Mouse (Mus musculus): Measurements from ENCODE around the gene Rnf121. TPM values are rescaled to one million over a fixed set of nuclear protein-coding genes. Genes with fewer than 3 reads are reported as not detected.
A peak's percentile ranks its signal among the peaks of the same experiment; 100 is the strongest.
"Not testable (repeated sequence)": the region's sequence is repeated elsewhere in the genome, so short reads cannot be mapped to it uniquely, and the experiment has no call there.

Rnf121 gene
- polyA plus RNA-seq, 2 experiments from 2014 or later = 28.5 to 29.4 TPM

GRCm38 (mm10) chr7:102063891-102064290, 1.4 kb downstream of the Rnf121 start:
- no peak for ATAC-seq

DNA sequence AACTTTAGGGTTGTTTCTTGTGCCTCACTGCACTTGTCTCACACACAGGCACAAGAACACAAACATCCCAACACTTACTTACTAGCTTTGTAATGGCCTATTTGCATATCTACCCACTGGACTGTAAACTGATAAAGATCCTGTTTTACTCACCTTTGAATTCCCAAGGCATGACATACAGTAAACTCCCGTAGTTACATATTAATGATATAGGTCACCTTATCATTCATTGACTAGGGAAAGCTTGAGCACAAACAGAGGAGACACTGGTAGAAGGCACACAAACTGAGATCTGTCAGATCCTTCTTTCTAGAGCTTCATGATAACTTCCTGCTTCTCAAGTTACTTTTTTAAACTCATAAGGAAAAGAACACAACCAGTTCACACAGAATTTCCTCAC, 3.1 kb downstream of the Rnf121 start:
- no peak for ATAC-seq

GRCm38 (mm10) chr7:102061353-102061752, 3.9 kb downstream of the Rnf121 start:
- no peak for ATAC-seq

GRCm38 (mm10) chr7:102048524-102048923, 16.7 kb downstream of the Rnf121 start:
- not testable (repeated sequence) for ATAC-seq

- no peak for ATAC-seq
Observed at GRCm38 (mm10) chr7:102042314-102042713, 23.0 kb downstream of the Rnf121 start.

DNA sequence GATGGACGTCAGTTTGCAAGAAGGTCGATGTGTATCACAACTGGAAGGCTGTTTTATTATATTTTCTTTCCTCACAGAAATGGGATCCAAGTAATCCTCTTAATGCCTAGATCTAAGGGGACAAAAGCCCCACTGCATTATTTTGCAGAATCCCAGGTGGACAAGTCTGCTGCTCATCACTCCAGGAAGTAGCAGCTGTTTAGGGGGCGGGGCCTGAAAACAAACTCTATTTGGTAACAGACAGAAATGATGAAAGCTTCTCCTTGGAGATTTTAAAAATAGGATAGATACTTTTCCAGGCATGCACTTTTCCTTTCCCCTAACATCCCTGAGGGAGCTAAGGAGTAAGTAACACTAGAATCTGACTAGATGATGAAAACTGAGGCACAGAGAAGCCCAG, 28.0 kb downstream of the Rnf121 start:
- no peak for ATAC-seq

DNA sequence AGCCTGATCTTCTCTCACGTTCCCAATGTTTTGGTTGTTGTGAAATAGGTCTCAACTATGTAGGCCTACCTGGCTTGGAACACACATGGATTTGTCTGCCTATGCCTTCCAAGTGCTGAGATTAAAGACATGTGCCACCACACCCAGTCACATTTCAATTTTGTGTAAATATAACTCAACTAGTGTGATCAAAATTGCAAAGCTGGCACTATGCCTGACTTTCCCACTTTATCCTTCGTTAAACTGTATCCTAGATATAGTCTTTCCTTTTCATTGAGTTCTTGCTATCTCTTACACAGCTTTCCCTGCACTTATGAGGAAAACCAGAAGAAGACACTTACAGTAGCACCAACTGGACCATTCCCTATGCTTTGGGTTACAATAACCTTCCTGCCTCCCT, 29.7 kb downstream of the Rnf121 start:
- ATAC-seq = no peak

- ATAC-seq = no peak
Observed at GRCm38 (mm10) chr7:102034904-102035303, 30.4 kb downstream of the Rnf121 start.

GRCm38 (mm10) chr7:102025187-102026119, 39.8 kb downstream of the Rnf121 start:
- no peak for ATAC-seq

DNA sequence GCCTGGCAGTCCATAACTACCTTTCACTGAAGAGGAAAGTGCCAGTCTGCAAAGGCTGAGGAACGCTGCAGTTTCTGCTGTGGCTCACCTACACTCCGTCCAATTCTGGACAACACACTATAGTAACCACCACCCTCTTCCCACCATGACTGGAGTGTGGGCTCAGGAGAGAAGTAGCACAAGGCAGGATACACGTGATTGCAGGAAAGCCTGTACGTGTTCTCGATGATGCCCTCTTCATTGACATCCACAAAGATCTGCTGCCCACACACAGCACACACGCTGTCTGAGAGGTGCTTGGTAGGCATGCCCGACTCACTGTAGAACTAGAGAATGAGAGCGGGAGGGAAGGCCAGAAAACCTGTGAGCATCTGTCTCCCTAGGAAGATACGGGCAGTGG, 41.4 kb downstream of the Rnf121 start:
- no peak for ATAC-seq

DNA sequence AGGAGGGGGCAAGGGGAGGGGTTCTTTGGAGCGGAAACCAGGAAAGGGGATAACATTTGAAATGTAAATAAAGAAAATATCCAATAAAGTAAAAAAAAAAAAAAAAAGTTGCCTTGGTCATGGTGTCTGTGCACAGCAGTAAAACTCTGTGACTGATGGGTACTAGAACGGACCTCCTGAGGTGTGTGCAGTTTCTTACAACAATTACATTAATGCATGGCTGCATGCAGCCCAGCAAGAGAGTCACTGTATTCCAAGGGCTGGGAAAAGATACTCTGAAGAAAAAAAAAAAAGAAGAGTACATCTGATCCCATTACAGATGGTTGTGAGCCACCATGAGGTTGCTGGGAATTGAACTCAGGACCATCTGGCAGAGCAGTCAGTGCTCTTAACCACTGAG, 44.3 kb downstream of the Rnf121 start:
- not testable (repeated sequence) for ATAC-seq

- ATAC-seq = no peak
Observed at GRCm38 (mm10) chr7:102019362-102019761, 45.9 kb downstream of the Rnf121 start.

- no peak for ATAC-seq
Observed at GRCm38 (mm10) chr7:102018590-102018989, 46.7 kb downstream of the Rnf121 start, which contains the start of gene Il18bp. TSS of gene Il18bp (minus strand) at chr7:102018690.

GRCm38 (mm10) chr7:102018034-102018433, 47.2 kb downstream of the Rnf121 start:
- ATAC-seq = no peak

DNA sequence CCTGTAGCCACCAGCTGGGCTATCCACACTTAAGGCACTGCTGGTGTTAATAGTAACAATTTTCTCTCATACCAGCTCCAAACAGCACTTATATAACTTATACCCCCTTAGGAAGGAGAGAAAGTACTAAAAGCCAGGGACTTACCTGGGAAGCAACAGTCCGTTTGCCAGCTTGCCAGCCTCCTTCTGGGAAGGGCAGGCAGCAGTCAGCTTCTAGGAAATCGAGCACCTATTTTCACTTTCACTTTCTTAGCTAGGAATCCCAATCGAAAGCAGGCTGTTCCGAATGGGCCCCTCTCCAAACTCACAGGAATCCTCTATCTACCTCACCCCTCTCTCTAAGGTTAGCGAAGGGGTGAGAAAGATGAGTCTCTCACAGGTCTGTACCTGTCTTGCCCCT, 47.8 kb downstream of the Rnf121 start:
- ATAC-seq = peak; percentile 70

DNA sequence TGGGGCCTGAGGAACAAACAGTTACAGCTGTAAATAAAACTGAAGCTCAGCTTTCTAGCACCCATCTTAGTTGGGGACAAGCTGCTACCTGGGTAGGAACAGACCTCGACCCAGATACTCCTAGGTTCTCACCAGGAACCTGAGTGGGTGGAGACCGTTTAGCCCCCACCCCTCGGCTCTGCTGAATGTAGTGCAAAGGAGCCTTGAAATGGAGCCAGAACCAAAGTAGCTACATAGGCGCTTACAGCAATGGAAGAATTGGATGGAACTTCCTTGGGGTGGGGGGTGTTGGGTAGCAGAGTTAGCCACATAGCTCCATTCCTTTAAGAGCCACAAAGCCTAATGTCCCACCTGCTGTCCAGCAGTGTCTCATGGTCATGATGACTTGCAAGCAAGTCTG, 48.3 kb downstream of the Rnf121 start:
- no peak for ATAC-seq

GRCm38 (mm10) chr7:102014995-102015394, 50.3 kb downstream of the Rnf121 start:
- ATAC-seq = no peak

- ATAC-seq = no peak
Observed at GRCm38 (mm10) chr7:102013416-102013815, 51.9 kb downstream of the Rnf121 start.

DNA sequence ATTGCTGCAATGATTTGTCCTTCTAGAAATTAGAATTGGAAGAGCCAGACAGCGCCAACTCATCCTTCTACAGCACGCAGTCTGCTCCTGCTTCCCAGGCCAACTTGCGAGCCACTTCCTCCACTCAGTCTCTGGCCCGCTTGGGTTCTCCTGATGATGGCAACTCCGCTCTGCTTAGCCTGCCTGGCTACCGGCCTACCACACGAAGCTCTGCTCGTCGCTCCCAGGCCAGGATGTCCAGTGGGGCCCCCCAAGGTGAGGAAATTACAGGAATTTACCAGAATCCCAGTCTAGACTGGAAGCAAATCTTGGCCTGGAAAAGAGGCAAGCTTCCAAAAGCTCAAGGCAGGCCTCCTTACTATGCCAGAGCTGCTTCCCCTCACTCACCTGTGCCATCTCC, 53.4 kb downstream of the Rnf121 start:
- ATAC-seq = no peak

DNA sequence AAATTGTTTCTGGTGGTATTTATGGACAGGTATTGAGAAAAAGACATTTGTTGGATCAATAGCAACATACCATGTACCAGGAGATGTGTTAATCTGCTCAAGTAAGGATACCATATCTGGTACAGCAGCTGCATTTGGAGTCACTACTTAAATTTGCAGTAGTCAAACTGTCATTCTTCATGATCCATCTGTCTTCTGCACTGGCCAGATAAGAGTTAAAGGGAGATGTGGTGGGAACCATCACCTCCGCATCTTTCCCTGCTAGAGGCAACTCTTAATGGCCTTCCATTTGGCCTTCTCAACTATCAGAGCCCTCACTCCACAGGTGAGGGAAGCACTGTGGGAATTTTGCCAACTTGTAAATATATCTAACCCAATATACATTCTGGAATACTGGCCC, 58.7 kb downstream of the Rnf121 start:
- no peak for ATAC-seq

DNA sequence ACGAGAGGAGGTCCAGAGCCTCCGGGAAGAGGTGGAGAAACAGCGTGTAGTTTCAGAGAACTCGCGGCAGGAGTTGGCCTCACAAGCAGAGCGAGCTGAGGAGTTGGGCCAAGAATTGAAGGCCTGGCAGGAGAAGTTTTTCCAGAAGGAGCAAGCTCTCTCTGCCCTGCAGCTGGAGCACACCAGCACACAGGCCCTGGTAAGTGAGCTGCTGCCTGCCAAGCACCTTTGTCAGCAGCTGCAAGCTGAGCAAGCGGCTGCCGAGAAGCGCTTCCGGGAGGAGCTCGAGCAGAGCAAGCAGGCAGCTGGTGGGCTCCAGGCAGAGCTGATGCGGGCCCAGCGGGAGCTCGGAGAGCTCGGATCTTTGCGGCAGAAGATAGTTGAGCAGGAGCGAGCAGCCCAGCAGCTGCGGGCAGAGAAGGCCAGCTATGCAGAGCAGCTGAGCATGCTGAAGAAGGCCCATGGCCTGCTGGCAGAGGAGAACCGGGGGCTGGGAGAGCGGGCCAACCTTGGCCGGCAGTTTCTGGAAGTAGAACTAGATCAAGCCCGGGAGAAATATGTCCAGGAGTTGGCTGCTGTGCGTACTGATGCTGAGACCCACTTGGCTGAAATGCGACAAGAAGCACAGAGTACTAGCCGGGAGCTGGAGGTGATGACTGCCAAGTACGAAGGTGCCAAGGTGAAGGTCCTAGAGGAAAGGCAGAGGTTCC, 64.2 kb downstream of the Rnf121 start:
- ATAC-seq = no peak

- ATAC-seq = no peak
Observed at GRCm38 (mm10) chr7:102000296-102000695, 65.0 kb downstream of the Rnf121 start.

GRCm38 (mm10) chr7:101999461-102000151, 65.7 kb downstream of the Rnf121 start:
- ATAC-seq = no peak

Measured in CD4-positive, CD25-positive, alpha-beta regulatory T cell, adult 4 months (primary cell).